In the genomic region with DNA sequence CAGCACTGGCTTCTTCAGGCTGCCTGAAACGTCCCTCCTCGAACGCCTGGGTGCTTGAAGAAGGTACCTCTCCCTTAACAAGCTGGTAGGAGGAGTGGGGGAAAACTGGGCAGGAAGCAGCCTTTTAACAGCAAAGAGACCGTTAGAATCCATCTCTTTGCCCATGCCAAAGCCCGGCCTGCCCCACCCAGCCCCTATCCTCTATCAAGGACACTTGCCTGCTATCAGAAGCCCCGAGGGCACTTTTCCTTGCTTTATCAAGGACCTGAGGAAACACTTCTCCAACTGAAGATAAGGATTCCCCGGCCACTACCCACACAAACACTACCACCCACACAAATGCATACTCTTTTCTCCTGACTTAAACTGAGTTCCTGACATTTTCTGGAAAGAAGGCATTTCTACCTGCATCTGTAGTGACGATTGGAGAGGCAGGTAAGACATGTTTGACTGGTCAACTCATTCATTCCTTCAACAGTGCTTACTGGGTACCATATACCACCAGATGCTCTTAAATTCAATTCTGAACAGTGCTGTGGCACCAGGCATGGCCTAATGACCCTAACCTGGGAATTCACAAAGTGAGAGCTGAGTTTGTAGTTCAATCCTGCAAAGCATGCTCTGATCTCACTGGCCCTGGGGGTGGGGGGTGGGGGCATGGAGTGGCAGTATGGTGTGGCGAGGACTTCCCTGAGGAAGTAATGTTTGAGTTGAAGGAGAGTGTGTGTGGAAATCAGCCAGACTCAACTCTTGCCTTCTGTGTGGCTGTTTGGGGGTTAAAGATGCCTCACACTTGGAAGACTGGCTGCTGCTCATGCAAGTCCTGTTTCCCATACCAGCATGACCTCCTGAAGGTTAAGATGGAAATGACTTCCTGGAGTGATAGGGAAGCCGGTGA, we compare ENCODE assay signal across 8 mouse cellular contexts. TPM values are rescaled to one million over a fixed set of nuclear protein-coding genes. Genes with fewer than 3 reads are reported as not detected.
DNase-seq lines count a peak whose midpoint lies in the region; ATAC-seq lines count a peak whose summit lies in the region.

Lmo2 (plus strand) TSS at position 338 of the 898 bp plus-strand sequence.

- H3K27me3 ChIP-seq in forebrain, embryonic 13.5 days, result no peaks in the 10 kb centered on the region; the same call in 1 of the 2 replicates
- H3K27me3 ChIP-seq in intestine, embryonic 14.5 days (replicated peaks; ENCODE audit: control insufficient read depth, insufficient read depth, low read length), result no peaks in the 10 kb centered on the region

- H3K27ac ChIP-seq in forebrain, embryonic 13.5 days, result no peak within 1 kb of the TSS
- H3K27ac ChIP-seq in intestine, embryonic 14.5 days (ENCODE audit: low read depth), result no peak within 1 kb of the TSS

- no peaks in the 10 kb centered on the region for H3K4me1 ChIP-seq in forebrain, embryonic 13.5 days
- no peaks in the 10 kb centered on the region for H3K4me1 ChIP-seq in intestine, embryonic 14.5 days (replicated peaks; ENCODE audit: control insufficient read depth, insufficient read depth, low read length)

- peak; percentile 16 for DNase-seq in ovary, adult 18-20 months (ENCODE audit: low spot score)
- DNase-seq in ovary, postnatal 14 days (ENCODE audit: low spot score), result no peak
- DNase-seq in intestine, embryonic 14.5 days (ENCODE audit: low spot score), result no peak
- DNase-seq in embryo, embryonic 11 days, result no peak
- no peak for DNase-seq in kidney, postnatal 36 days
- DNase-seq in thymus, postnatal 0 days (ENCODE audit: low spot score), result no peak

- no peak within 1 kb of the TSS for H3K4me3 ChIP-seq in forebrain, embryonic 13.5 days
- H3K4me3 ChIP-seq in intestine, embryonic 14.5 days (ENCODE audit: low read depth, low read length), result no peak within 1 kb of the TSS

- no peaks in the 10 kb centered on the region for H3K36me3 ChIP-seq in forebrain, embryonic 13.5 days (ENCODE audit: poor library complexity, severe bottlenecking)
- H3K36me3 ChIP-seq in intestine, embryonic 14.5 days (ENCODE audit: control insufficient read depth, insufficient read depth, low read length), result no peaks in the 10 kb centered on the region

- no peak within 1 kb of the TSS for H3K9ac ChIP-seq in forebrain, embryonic 13.5 days
- no peak within 1 kb of the TSS for H3K9ac ChIP-seq in intestine, embryonic 14.5 days (ENCODE audit: low read length)

- ATAC-seq in forebrain, embryonic 13.5 days, result no peak
- no peak for ATAC-seq in intestine, embryonic 14.5 days (replicated peaks; ENCODE audit: low FRiP score, low TSS enrichment, low read depth)
- ATAC-seq in megakaryocyte, adult 5-6 weeks (ENCODE audit: poor library complexity, severe bottlenecking), result peak; percentile 38; the same call in 1 of the 2 replicates

- 75% methylated on average over 10 of the region's 10 CpGs for WGBS in forebrain, embryonic 13.5 days
- 65% methylated on average over 10 of the region's 10 CpGs for WGBS in intestine, embryonic 14.5 days

- H3K4me2 ChIP-seq in forebrain, embryonic 13.5 days, result no peak within 1 kb of the TSS
- H3K4me2 ChIP-seq in intestine, embryonic 14.5 days (ENCODE audit: low read length), result no peak within 1 kb of the TSS

- H3K9me3 ChIP-seq in forebrain, embryonic 13.5 days (replicated peaks), result no peaks in the 10 kb centered on the region
- no peaks in the 10 kb centered on the region for H3K9me3 ChIP-seq in intestine, embryonic 14.5 days (ENCODE audit: control insufficient read depth, low read length)

RNA-seq across cellular contexts. Expression of gene Lmo2, which starts in this region (rescaled TPM):
- 19.8 and 23.3 TPM in 2 replicates for polyA plus RNA-seq in forebrain, embryonic 13.5 days (2015; fragmentation: Nextera tagmentation; extraction: Ambion mirVana)
- 16.3 and 17.6 TPM in 2 replicates for polyA plus RNA-seq in intestine, embryonic 14.5 days (2014; fragmentation: Nextera tagmentation; extraction: Ambion mirVana)
- 186 and 200 TPM in 2 replicates for total RNA-seq in megakaryocyte, adult 5-6 weeks (2015)
- 92.3 and 100 TPM in 2 replicates for total RNA-seq in megakaryocyte, adult 5-6 weeks (2017)
- polyA plus RNA-seq in thymus, postnatal 0 days (2015; fragmentation: Nextera tagmentation; extraction: Ambion mirVana), result 4.2 and 4.3 TPM in 2 replicates
